Mouse (Mus musculus): ENCODE data around the gene Zfp536.

DNA sequence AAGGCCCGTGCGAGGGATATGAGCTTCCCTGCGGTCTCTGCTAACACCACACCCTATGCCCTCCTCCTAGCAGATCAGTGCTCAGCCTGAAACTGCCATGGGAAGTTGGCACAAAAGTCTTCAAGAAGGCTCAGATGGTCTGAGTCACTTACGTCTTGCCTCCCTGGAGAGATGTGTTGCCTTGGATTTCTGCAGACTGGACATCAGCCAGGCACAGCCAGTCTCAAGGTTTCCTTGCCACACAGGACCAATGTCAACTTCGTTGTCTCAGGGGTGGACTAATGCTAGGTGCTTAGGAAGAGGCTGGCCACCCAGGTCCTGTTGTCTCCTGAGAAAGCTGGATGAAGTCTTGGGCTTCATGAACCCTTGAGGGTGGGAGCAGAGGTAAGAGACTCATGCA lies 14.6 kb downstream of the Zfp536 start:
- no peak for TF ChIP-seq CTCF (IDR thresholded peaks at IDR 0.05)
- no peak for TF ChIP-seq EP300 (IDR thresholded peaks at IDR 0.05)

Measured in lung, postnatal 0 days (tissue).